Mouse (Mus musculus) lung, postnatal 0 days (tissue): ENCODE results near the gene Ubap1l.

Experiments used
- CTCF ChIP-seq: IDR thresholded peaks from 2 replicates; pipeline ENCODE4 v1.5.1; 2016; ENCODE audit warnings: antibody characterized with exemption, mild to moderate bottlenecking
- EP300 ChIP-seq: IDR thresholded peaks from 2 replicates; pipeline ENCODE4 v1.6.1; 2016; ENCODE audit warnings: antibody characterized with exemption, mild to moderate bottlenecking, control low read depth

DNA sequence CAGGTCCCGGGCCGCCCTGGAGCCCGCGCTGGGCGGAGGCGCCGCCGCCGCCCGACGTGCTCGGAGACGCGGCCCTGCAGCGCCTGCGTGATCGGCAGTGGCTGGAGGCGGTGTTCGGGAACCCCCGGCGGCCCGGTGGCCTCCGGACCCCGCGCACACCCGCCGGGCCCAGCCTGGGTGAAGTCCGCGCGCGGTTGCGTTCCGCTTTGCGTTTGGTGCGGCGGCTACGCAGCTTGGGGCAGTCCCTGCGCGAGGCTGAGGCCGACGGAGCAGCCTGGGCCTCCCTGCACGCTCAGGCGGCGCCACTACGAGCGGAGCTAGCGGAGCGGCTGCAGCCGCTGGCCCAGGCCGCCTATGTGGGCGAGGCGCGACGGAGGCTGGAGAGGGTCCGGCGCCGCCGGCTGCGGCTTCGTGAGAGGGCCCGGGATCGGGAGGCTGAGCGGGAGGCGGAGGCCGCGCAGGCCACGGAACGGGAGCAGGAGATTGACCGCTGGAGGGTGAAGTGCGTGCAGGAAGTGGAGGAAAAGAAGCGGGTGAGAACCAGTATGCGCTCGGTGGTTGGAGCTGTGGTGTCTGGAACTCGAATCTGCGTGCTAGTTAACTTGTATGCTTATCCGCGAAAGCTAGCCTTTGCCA, 14.2 kb upstream of the Ubap1l start:
- no peak for TF ChIP-seq CTCF
- TF ChIP-seq EP300: no peak
